Mouse (Mus musculus) midbrain, embryonic 11.5 days (tissue): ENCODE data around the gene 1500009C09Rik. TPM values are rescaled to one million over a fixed set of nuclear protein-coding genes. Genes with fewer than 3 reads are reported as not detected.
A peak's percentile ranks its signal among the peaks of the same experiment; 100 is the strongest.

Source experiments
- ATAC-seq: fragments of 200-750 bp; cut with Nextera tagmentation; 2 replicates; pipeline ENCODE4 v1.8.0; 2017; ENCODE audit warnings: moderate TSS enrichment, moderate library complexity; ENCODE audit not compliant: low FRiP score
- DNase-seq: peaks from one replicate; pipeline ENCODE4 v3.0.0; 2015; ENCODE audit warnings: low spot score; ENCODE audit errors: missing footprints
- H3K27ac ChIP-seq: fragments of 300-500 bp; sonication (generic); 2 replicates; pipeline ENCODE4 v1.5.1; 2014; ENCODE audit warnings: low read depth, low read length
- H3K27me3 ChIP-seq: fragments of 300-500 bp; sonication (generic); 2 replicates; pipeline ENCODE4 v1.6.1; 2014; ENCODE audit warnings: mild to moderate bottlenecking, low read length, moderate library complexity, mixed read lengths; ENCODE audit not compliant: control insufficient read depth, insufficient read depth
- H3K36me3 ChIP-seq: fragments of 300-500 bp; sonication (generic); 2 replicates; pipeline ENCODE4 v1.6.1; 2014; ENCODE audit warnings: mild to moderate bottlenecking, low read length, moderate library complexity, mixed read lengths; ENCODE audit not compliant: control insufficient read depth, insufficient read depth
- H3K4me1 ChIP-seq: fragments of 300-500 bp; sonication (generic); 2 replicates; pipeline ENCODE4 v1.6.1; 2014; ENCODE audit warnings: low read length; ENCODE audit not compliant: control insufficient read depth, insufficient read depth
- H3K4me2 ChIP-seq: fragments of 300-500 bp; sonication (generic); 2 replicates; pipeline ENCODE4 v1.6.1; 2014; ENCODE audit warnings: mild to moderate bottlenecking, moderate library complexity
- H3K4me3 ChIP-seq: fragments of 300-500 bp; sonication (generic); 2 replicates; pipeline ENCODE4 v1.5.1; 2014; ENCODE audit warnings: low read depth, low read length
- H3K9ac ChIP-seq: fragments of 300-500 bp; sonication (generic); 2 replicates; pipeline ENCODE4 v1.6.1; 2014; ENCODE audit warnings: low read length
- H3K9me3 ChIP-seq: fragments of 300-500 bp; sonication (generic); 2 replicates; pipeline ENCODE4 v1.6.1; 2016; ENCODE audit warnings: low read length; ENCODE audit not compliant: control insufficient read depth
- WGBS: fragments of 180-500 bp; shearing (Covaris S2); extraction: QIAGEN DNeasy Blood & Tissue Kit; methylation state at CpG from one replicate; pipeline ENCODE4 v1.1.7; 2014; 5-methylcytosine and 5-hydroxymethylcytosine counted together
- polyA plus RNA-seq: library from polyadenylated mRNA; unstranded; fragments of >200 nt; fragmentation: Nextera tagmentation; extraction: Ambion mirVana; gene quantifications from 2 replicates; pipeline ENCODE4 v1.2.1, GENCODE M21; 2014

The 1500009C09Rik gene
- polyA plus RNA-seq, 1 experiment from 2014 or later: 1.0 TPM

- no peak overlapping the region for H3K27ac ChIP-seq
- H3K4me1 ChIP-seq: peaks cover 32% of the 10 kb centered on the region
Measured at GRCm38 (mm10) chr15:82209295-82210050, 42.7 kb upstream of the 1500009C09Rik start.

GRCm38 (mm10) chr15:82210801-82211200 lies 41.4 kb upstream of the 1500009C09Rik start:
- ATAC-seq: no peak
- Histone ChIP-seq H3K36me3 (no peaks in the 10 kb centered on the region), H3K9ac (no peak overlapping the region), H3K9me3 (no peaks in the 10 kb centered on the region), H3K4me1 (peaks cover 32% of the 10 kb centered on the region), H3K27ac (no peak overlapping the region), H3K4me2 (no peak overlapping the region), H3K4me3 (no peak overlapping the region), H3K27me3 (peaks cover 84% of the 10 kb centered on the region)
- DNase-seq: no peak
- WGBS: 59% methylated on average over 1 of the region's 1 CpGs

More at GRCm38 (mm10) chr15:82209295-82210050, 42.7 kb upstream of the 1500009C09Rik start:
- H3K9me3 ChIP-seq: no peaks in the 10 kb centered on the region
- no peak overlapping the region for H3K4me2 ChIP-seq
- no peak overlapping the region for H3K9ac ChIP-seq
- ATAC-seq (no peak), DNase-seq (no peak)
- peaks cover 81% of the 10 kb centered on the region for H3K27me3 ChIP-seq
- 80% methylated on average over 13 of the region's 13 CpGs for WGBS
- peaks cover 7% of the 10 kb centered on the region; the same call in 1 of the 2 replicates for H3K36me3 ChIP-seq
- H3K4me3 ChIP-seq: no peak overlapping the region

DNA sequence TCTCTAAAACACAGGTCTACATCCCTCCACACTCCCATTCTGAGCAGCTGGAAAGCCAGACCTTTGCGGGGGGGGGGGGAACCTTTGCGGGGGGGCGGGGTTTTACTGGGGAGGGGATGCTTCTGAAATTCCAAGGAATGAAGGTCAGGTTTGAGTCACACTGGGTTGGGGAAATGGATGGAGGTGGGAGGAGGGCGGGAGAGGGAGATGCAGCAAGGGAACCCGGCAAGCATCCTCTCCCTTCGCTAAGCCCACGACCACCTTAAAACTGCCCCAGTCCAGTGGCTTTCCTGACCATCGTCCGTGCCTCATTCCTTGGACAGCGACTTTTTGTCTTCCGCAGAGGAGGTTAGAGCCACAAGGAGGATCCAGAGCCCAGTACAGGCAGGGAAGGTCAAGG lies 40.9 kb upstream of the 1500009C09Rik start:
- ATAC-seq (no peak), DNase-seq (no peak)
- Histone ChIP-seq H3K27me3 (peaks cover 83% of the 10 kb centered on the region), H3K4me1 (peaks cover 31% of the 10 kb centered on the region), H3K9ac (no peak overlapping the region), H3K27ac (no peak overlapping the region), H3K4me2 (peak overlapping the region; percentile 55), H3K36me3 (no peaks in the 10 kb centered on the region), H3K4me3 (peak overlapping the region; percentile 38; the same call in 1 of the 2 replicates), H3K9me3 (no peaks in the 10 kb centered on the region)
- 4% methylated on average over 11 of the region's 11 CpGs for WGBS

- Histone ChIP-seq H3K9ac (peak overlapping the region; percentile 30; the same call in 1 of the 2 replicates), H3K4me3 (peak overlapping the region; percentile 38), H3K4me2 (peak overlapping the region; percentile 55), H3K36me3 (no peaks in the 10 kb centered on the region), H3K4me1 (peaks cover 30% of the 10 kb centered on the region), H3K9me3 (no peaks in the 10 kb centered on the region), H3K27me3 (peaks cover 77% of the 10 kb centered on the region), H3K27ac (no peak overlapping the region)
- ATAC-seq: peak; percentile 56
- WGBS: under 1% methylated on average over 103 of the region's 112 CpGs
- DNase-seq: peak; percentile 92
Measured at GRCm38 (mm10) chr15:82211911-82212751, 40.1 kb upstream of the 1500009C09Rik start.

- Histone ChIP-seq H3K27me3 (peaks cover 72% of the 10 kb centered on the region), H3K27ac (no peak within 1 kb of the TSS), H3K36me3 (no peaks in the 10 kb centered on the region), H3K9ac (peak within 1 kb of the TSS; percentile 30; the same call in 1 of the 2 replicates), H3K4me2 (peak within 1 kb of the TSS; percentile 55), H3K9me3 (no peaks in the 10 kb centered on the region), H3K4me3 (peak within 1 kb of the TSS; percentile 38), H3K4me1 (peaks cover 29% of the 10 kb centered on the region)
- ATAC-seq (no peak; the same call in 1 of the 2 replicates), DNase-seq (no peak)
- 1% methylated on average over 23 of the region's 34 CpGs for WGBS
Measured at GRCm38 (mm10) chr15:82212752-82213063, 39.5 kb upstream of the 1500009C09Rik start, which contains the start of gene Shisa8. Gene Shisa8, minus strand, starts transcription at chr15:82212815.

- DNase-seq (no peak), ATAC-seq (no peak)
- WGBS: 5% methylated on average over 4 of the region's 4 CpGs
- H3K27me3 ChIP-seq: peaks cover 68% of the 10 kb centered on the region
- no peak overlapping the region for H3K4me3 ChIP-seq
- no peak overlapping the region for H3K27ac ChIP-seq
- H3K9me3 ChIP-seq: no peaks in the 10 kb centered on the region
- no peak overlapping the region for H3K4me2 ChIP-seq
- H3K36me3 ChIP-seq: no peaks in the 10 kb centered on the region
- no peak overlapping the region for H3K9ac ChIP-seq
- H3K4me1 ChIP-seq: peaks cover 29% of the 10 kb centered on the region
Measured at GRCm38 (mm10) chr15:82213222-82213621, 39.0 kb upstream of the 1500009C09Rik start.

DNA sequence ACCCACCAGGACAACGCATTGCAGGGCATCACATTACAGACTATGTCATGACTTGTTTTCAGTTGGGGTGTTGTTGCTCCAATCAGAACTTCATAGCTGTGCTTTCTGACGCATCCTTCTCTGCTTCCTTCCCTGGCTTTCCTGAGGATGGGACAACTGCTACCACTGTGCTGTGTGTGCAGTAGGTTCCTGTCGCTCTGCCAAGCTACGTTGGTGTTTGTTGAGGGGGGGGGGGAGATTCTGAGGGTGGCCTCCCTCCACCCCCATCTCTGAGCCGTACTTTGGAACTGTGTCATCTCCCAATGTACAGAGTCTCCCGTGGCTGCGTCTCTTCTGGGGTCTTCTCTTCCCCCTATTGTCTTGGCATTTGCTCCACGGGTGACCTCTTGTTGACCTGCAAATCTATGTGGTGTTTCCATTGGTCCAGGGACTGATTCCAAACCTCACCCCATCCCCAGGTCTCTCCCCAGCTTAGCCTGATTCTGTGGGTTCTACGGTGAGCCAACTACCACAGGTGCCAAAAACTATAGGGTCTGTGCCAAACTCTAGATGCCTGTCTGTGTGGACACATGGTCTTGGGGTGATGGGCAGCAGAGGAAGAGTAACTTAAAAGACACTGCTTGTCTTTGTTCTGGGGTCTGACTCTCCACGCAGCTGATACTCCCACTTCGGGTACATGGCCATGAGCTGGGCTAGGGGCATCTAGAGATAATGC lies 36.7 kb upstream of the 1500009C09Rik start:
- Histone ChIP-seq H3K9me3 (no peaks in the 10 kb centered on the region), H3K27me3 (peaks cover 51% of the 10 kb centered on the region), H3K4me2 (no peak overlapping the region), H3K9ac (no peak overlapping the region), H3K36me3 (no peaks in the 10 kb centered on the region), H3K4me3 (no peak overlapping the region), H3K27ac (no peak overlapping the region), H3K4me1 (peaks cover 33% of the 10 kb centered on the region)
- DNase-seq (no peak), ATAC-seq (no peak)
- WGBS: 38% methylated on average over 11 of the region's 11 CpGs

GRCm38 (mm10) chr15:82216142-82216827 lies 35.9 kb upstream of the 1500009C09Rik start:
- Histone ChIP-seq H3K4me3 (no peak overlapping the region), H3K4me2 (no peak overlapping the region), H3K27me3 (peaks cover 43% of the 10 kb centered on the region), H3K27ac (no peak overlapping the region), H3K9ac (no peak overlapping the region), H3K36me3 (no peaks in the 10 kb centered on the region), H3K9me3 (no peaks in the 10 kb centered on the region), H3K4me1 (peaks cover 32% of the 10 kb centered on the region)
- DNase-seq: no peak
- ATAC-seq: no peak
- WGBS: 51% methylated on average over 20 of the region's 20 CpGs
